Mouse (Mus musculus) myocyte (in vitro differentiated cells): ENCODE data around the gene Prrx2. TPM values are rescaled to one million over a fixed set of nuclear protein-coding genes. Genes with fewer than 3 reads are reported as not detected.

ENCODE experiments used
- H3K27me3 ChIP-seq: one replicate; pipeline ENCODE4 v1.6.1; 2011; ENCODE audit not compliant: control insufficient read depth, insufficient read depth, insufficient read length
- H3K36me3 ChIP-seq: one replicate; pipeline ENCODE4 v1.6.1; 2011; ENCODE audit not compliant: control insufficient read depth, insufficient read depth
- H3K4me2 ChIP-seq: one replicate; pipeline ENCODE4 v1.6.1; 2011; ENCODE audit warnings: low read depth, control low read depth
- H3K4me3 ChIP-seq: one replicate; pipeline ENCODE4 v1.5.1; 2011; ENCODE audit warnings: mild to moderate bottlenecking, control low read depth, moderate library complexity
- H3K79me2 ChIP-seq: one replicate; pipeline ENCODE4 v1.6.1; 2011; ENCODE audit not compliant: control insufficient read depth, insufficient read depth
- H3ac ChIP-seq: one replicate; pipeline ENCODE4 v1.6.1; 2011; ENCODE audit not compliant: control insufficient read depth, insufficient read length
- CEBPB ChIP-seq: IDR thresholded peaks from 2 replicates; pipeline ENCODE4 v1.6.1; 2011; ENCODE audit warnings: mild to moderate bottlenecking, moderate library complexity; ENCODE audit not compliant: poor library complexity, insufficient read depth, severe bottlenecking
- E2F4 ChIP-seq: IDR thresholded peaks from one replicate; pipeline ENCODE4 v1.6.1; 2011; ENCODE audit warnings: mild to moderate bottlenecking, control low read depth, moderate library complexity; ENCODE audit not compliant: insufficient read depth
- MAX ChIP-seq: IDR thresholded peaks from one replicate; pipeline ENCODE4 v1.6.1; 2011; ENCODE audit warnings: low read depth, mild to moderate bottlenecking, control low read depth
- MYOD1 ChIP-seq, 3 experiments: IDR thresholded peaks; one replicate each; pipeline ENCODE4 v1.6.1; 2011; ENCODE audit warnings: control low read depth in 2 of 3, low read depth in 2 of 3, mild to moderate bottlenecking in 2 of 3, moderate library complexity in 1 of 3; ENCODE audit not compliant: insufficient read length in 2 of 3, control insufficient read depth in 1 of 3
- MYOG ChIP-seq, 3 experiments: IDR thresholded peaks; one replicate each; pipeline ENCODE4 v1.6.1; 2011; ENCODE audit warnings: control low read depth in 2 of 3, low read depth in 2 of 3, mild to moderate bottlenecking in 2 of 3; ENCODE audit not compliant: insufficient read length in 2 of 3, control insufficient read depth in 1 of 3, insufficient read depth in 1 of 3
- POLR2A ChIP-seq: IDR thresholded peaks from one replicate; pipeline ENCODE4 v1.6.1; 2011; ENCODE audit warnings: low read depth, mild to moderate bottlenecking, control low read depth, moderate library complexity; ENCODE audit not compliant: insufficient read length
- POLR2AphosphoS2 ChIP-seq: IDR thresholded peaks from one replicate; pipeline ENCODE4 v1.6.1; 2011; ENCODE audit warnings: low read depth, control low read depth; ENCODE audit not compliant: insufficient read length
- REST ChIP-seq: IDR thresholded peaks from one replicate; pipeline ENCODE4 v1.6.1; 2011; ENCODE audit warnings: mild to moderate bottlenecking, control low read depth, moderate library complexity; ENCODE audit not compliant: insufficient read depth, insufficient read length
- SRF ChIP-seq: IDR thresholded peaks from one replicate; pipeline ENCODE4 v1.6.1; 2011; ENCODE audit warnings: low read depth; ENCODE audit not compliant: control insufficient read depth, insufficient read length
- TCF12 ChIP-seq: IDR thresholded peaks from one replicate; pipeline ENCODE4 v1.6.1; 2011; ENCODE audit warnings: mild to moderate bottlenecking, control low read depth; ENCODE audit not compliant: poor library complexity, insufficient read depth, severe bottlenecking
- TCF3 ChIP-seq: IDR thresholded peaks from one replicate; pipeline ENCODE4 v1.6.1; 2011; ENCODE audit warnings: low read depth, control low read depth; ENCODE audit not compliant: insufficient read length
- USF1 ChIP-seq: IDR thresholded peaks from one replicate; pipeline ENCODE4 v1.6.1; 2011; ENCODE audit warnings: low read depth, mild to moderate bottlenecking, control low read depth, moderate library complexity
- polyA plus RNA-seq: library from polyadenylated mRNA; unstranded; fragments of >200 nt; fragmentation: generic; extraction: Trizol; gene quantifications from one replicate; pipeline ENCODE4 v1.2.1, GENCODE M21; 2012; ENCODE audit warnings: missing spikeins

Gene Prrx2
- polyA plus RNA-seq, 1 experiment = 21.8 TPM

- TF ChIP-seq E2F4 = no peak
- TF ChIP-seq POLR2A = peak; percentile 96
- no peak for TF ChIP-seq CEBPB
- no peak for TF ChIP-seq REST
- TF ChIP-seq TCF12 = no peak
- TF ChIP-seq MAX = no peak
- TF ChIP-seq SRF = peak; percentile 17
- no peak for TF ChIP-seq MYOG (IDR thresholded peaks at IDR 0.05; ENCODE audit: control insufficient read depth in 1 of 3, insufficient read depth in 1 of 3, insufficient read length in 2 of 3, low read depth in 2 of 3)
- no peak for TF ChIP-seq MYOD1 (IDR thresholded peaks at IDR 0.05; ENCODE audit: control insufficient read depth in 1 of 3, insufficient read length in 2 of 3, low read depth in 2 of 3)
- no peak for TF ChIP-seq USF1
- no peak for TF ChIP-seq TCF3
- TF ChIP-seq POLR2AphosphoS2 = peak; percentile 98
- Histone ChIP-seq H3K4me2 (peak within 1 kb of the TSS; percentile 87), H3K79me2 (peaks cover 47% of the 10 kb centered on the region)
Measured at GRCm38 (mm10) chr2:30807648-30808295, 27.0 kb upstream of the Prrx2 start, which contains the start of gene Ntmt1. Ntmt1 (plus strand) TSS chr2:30807826.

GRCm38 (mm10) chr2:30808296-30808655 lies 26.5 kb upstream of the Prrx2 start:
- TF ChIP-seq MYOD1 (IDR thresholded peaks at IDR 0.05; ENCODE audit: control insufficient read depth in 1 of 3, insufficient read length in 2 of 3, low read depth in 2 of 3) (peak in 1 of 3 experiments; percentile 14), MYOG (IDR thresholded peaks at IDR 0.05; ENCODE audit: control insufficient read depth in 1 of 3, insufficient read depth in 1 of 3, insufficient read length in 2 of 3, low read depth in 2 of 3) (peak in 1 of 3 experiments; percentile 18), TCF12 (no peak)
- H3K36me3 ChIP-seq = peaks cover 12% of the 10 kb centered on the region
- peak overlapping the region; percentile 32 for H3ac ChIP-seq
- H3K27me3 ChIP-seq = no peaks in the 10 kb centered on the region
- peaks cover 47% of the 10 kb centered on the region for H3K79me2 ChIP-seq
- H3K4me3 ChIP-seq = peak overlapping the region; percentile 68
- H3K4me2 ChIP-seq = peak overlapping the region; percentile 87

More at GRCm38 (mm10) chr2:30807648-30808295, 27.0 kb upstream of the Prrx2 start, which contains the start of gene Ntmt1:
- Histone ChIP-seq H3K27me3 (no peaks in the 10 kb centered on the region), H3K4me3 (peak within 1 kb of the TSS; percentile 68), H3ac (peak within 1 kb of the TSS; percentile 32), H3K36me3 (peaks cover 7% of the 10 kb centered on the region)

GRCm38 (mm10) chr2:30809503-30809902 lies 25.3 kb upstream of the Prrx2 start:
- no peak for TF ChIP-seq USF1
- no peak for TF ChIP-seq SRF
- TF ChIP-seq TCF12 = no peak
- TF ChIP-seq E2F4 = no peak
- Histone ChIP-seq H3K4me3 (peak overlapping the region; percentile 68), H3K36me3 (peaks cover 16% of the 10 kb centered on the region), H3K79me2 (peaks cover 48% of the 10 kb centered on the region), H3ac (no peak overlapping the region), H3K27me3 (no peaks in the 10 kb centered on the region), H3K4me2 (peak overlapping the region; percentile 87)

- H3K36me3 ChIP-seq = peaks cover 23% of the 10 kb centered on the region
- no peak overlapping the region for H3K4me3 ChIP-seq
- H3K27me3 ChIP-seq = no peaks in the 10 kb centered on the region
- H3K79me2 ChIP-seq = peaks cover 57% of the 10 kb centered on the region
- TF ChIP-seq MYOD1 (IDR thresholded peaks at IDR 0.05; ENCODE audit: control insufficient read depth in 1 of 3, insufficient read length in 2 of 3, low read depth in 2 of 3) = no peak
- TF ChIP-seq POLR2A = no peak
- TF ChIP-seq USF1 = no peak
- TF ChIP-seq REST = no peak
- TF ChIP-seq MAX = no peak
- TF ChIP-seq SRF = no peak
- no peak for TF ChIP-seq CEBPB
- TF ChIP-seq MYOG (IDR thresholded peaks at IDR 0.05; ENCODE audit: control insufficient read depth in 1 of 3, insufficient read depth in 1 of 3, insufficient read length in 2 of 3, low read depth in 2 of 3) = no peak
- TF ChIP-seq TCF12 = no peak
- no peak for TF ChIP-seq E2F4
- no peak for TF ChIP-seq TCF3
- TF ChIP-seq POLR2AphosphoS2 = no peak
- no peak overlapping the region for H3ac ChIP-seq
- H3K4me2 ChIP-seq = no peak overlapping the region
Measured at GRCm38 (mm10) chr2:30810573-30810972, 24.2 kb upstream of the Prrx2 start.

- Histone ChIP-seq H3K79me2 (peaks cover 30% of the 10 kb centered on the region), H3K36me3 (peaks cover 37% of the 10 kb centered on the region), H3ac (no peak overlapping the region), H3K4me2 (no peak overlapping the region), H3K4me3 (no peak overlapping the region), H3K27me3 (no peaks in the 10 kb centered on the region)
- no peak for TF ChIP-seq POLR2A
- no peak for TF ChIP-seq TCF3
- no peak for TF ChIP-seq MAX
- TF ChIP-seq E2F4 = no peak
- TF ChIP-seq MYOG (IDR thresholded peaks at IDR 0.05; ENCODE audit: control insufficient read depth in 1 of 3, insufficient read depth in 1 of 3, insufficient read length in 2 of 3, low read depth in 2 of 3) = no peak
- TF ChIP-seq USF1 = no peak
Measured at GRCm38 (mm10) chr2:30816383-30816782, 18.4 kb upstream of the Prrx2 start.
